Mouse (Mus musculus) CH12.LX (cell line): ENCODE data around the gene Stoml2. TPM values are rescaled to one million over a fixed set of nuclear protein-coding genes. Genes with fewer than 3 reads are reported as not detected.

Source experiments
- DNase-seq: peaks from one replicate; pipeline ENCODE4 v3.0.0-alpha.2; 2013; ENCODE audit errors: extremely low read depth
- H3K27ac ChIP-seq: 2 replicates; pipeline ENCODE4 v1.5.1; 2012; ENCODE audit warnings: low read depth, mild to moderate bottlenecking, control low read depth, moderate library complexity; ENCODE audit not compliant: insufficient read depth
- H3K27me3 ChIP-seq: replicated peaks from 2 replicates; pipeline ENCODE3; 2012; ENCODE audit warnings: inconsistent platforms
- H3K36me3 ChIP-seq, 2 experiments: replicated peaks in 1 of 2; 2 replicates each; pipeline versions ENCODE3 to v1.6.1; 2012; ENCODE audit warnings: inconsistent platforms in 1 of 2, low read length in 1 of 2, mild to moderate bottlenecking in 1 of 2, mixed read lengths in 1 of 2, moderate library complexity in 1 of 2; ENCODE audit not compliant: control insufficient read depth in 1 of 2, insufficient read depth in 1 of 2
- H3K4me1 ChIP-seq, 2 experiments: 2 replicates each; pipeline ENCODE4 v1.6.1; 2012; ENCODE audit warnings: inconsistent platforms in 1 of 2, moderate library complexity in 1 of 2; ENCODE audit not compliant: insufficient read depth in 2 of 2, control insufficient read depth in 1 of 2
- H3K4me2 ChIP-seq: 2 replicates; pipeline ENCODE4 v1.6.1; 2012; ENCODE audit warnings: low read depth, mild to moderate bottlenecking, control low read depth; ENCODE audit not compliant: poor library complexity, insufficient read depth, severe bottlenecking
- H3K4me3 ChIP-seq, 3 experiments: fragments of 150-350 bp in 1 of 3; sonication (generic) in 1 of 3; replicated peaks in 1 of 3; 2 replicates each; pipeline versions ENCODE3 to v1.5.1; 2011 to 2012; ENCODE audit warnings: low read depth in 2 of 3, low read length in 2 of 3, mild to moderate bottlenecking in 2 of 3, moderate library complexity in 2 of 3, control low read depth in 1 of 3, improper control_type of control experiment in 1 of 3, inconsistent platforms in 1 of 3, mixed read lengths in 1 of 3; ENCODE audit not compliant: poor library complexity in 1 of 3
- H3K79me2 ChIP-seq: replicated peaks from 2 replicates; pipeline ENCODE4 v1.6.1; 2012; ENCODE audit warnings: mild to moderate bottlenecking, moderate library complexity; ENCODE audit not compliant: control insufficient read depth, poor library complexity, insufficient read depth, severe bottlenecking; ENCODE audit errors: extremely low read depth
- H3K9ac ChIP-seq: 2 replicates; pipeline ENCODE4 v1.6.1; 2012; ENCODE audit warnings: low read depth, mild to moderate bottlenecking, control low read depth, moderate library complexity; ENCODE audit not compliant: insufficient read depth
- H3K9me3 ChIP-seq: replicated peaks from 2 replicates; pipeline ENCODE3; 2012; ENCODE audit warnings: low read length, inconsistent platforms, mixed read lengths
- BHLHE40 ChIP-seq: IDR thresholded peaks from 2 replicates; pipeline ENCODE4 v1.6.1; 2011; ENCODE audit warnings: mild to moderate bottlenecking, low read depth, low read length, improper control_type of control experiment
- CHD1 ChIP-seq: IDR thresholded peaks from 2 replicates; pipeline ENCODE4 v1.6.1; 2012; ENCODE audit warnings: low read depth, low read length, improper control_type of control experiment, inconsistent platforms
- CHD2 ChIP-seq: IDR thresholded peaks from 2 replicates; pipeline ENCODE4 v1.6.1; 2011; ENCODE audit warnings: low read length, improper control_type of control experiment
- E2F4 ChIP-seq: IDR thresholded peaks from 2 replicates; pipeline ENCODE4 v1.6.1; 2011; ENCODE audit warnings: low read depth, low read length, improper control_type of control experiment; ENCODE audit not compliant: insufficient replicate concordance
- ETS1 ChIP-seq: conservative IDR thresholded peaks from 2 replicates; pipeline ENCODE4 v1.6.1; 2012; ENCODE audit warnings: low read depth, mild to moderate bottlenecking, inconsistent platforms, low read length, improper control_type of control experiment, moderate library complexity
- HCFC1 ChIP-seq: IDR thresholded peaks from 2 replicates; pipeline ENCODE4 v1.6.1; 2012; ENCODE audit warnings: low read depth, mild to moderate bottlenecking, inconsistent platforms, low read length, improper control_type of control experiment
- IRF4 ChIP-seq: IDR thresholded peaks from 2 replicates; pipeline ENCODE4 v1.6.1; 2014; ENCODE audit warnings: low read depth, mild to moderate bottlenecking, inconsistent platforms, low read length, improper control_type of control experiment
- JUN ChIP-seq: IDR thresholded peaks from 2 replicates; pipeline ENCODE4 v1.6.1; 2011; ENCODE audit warnings: low read depth, mild to moderate bottlenecking, low read length, improper control_type of control experiment, moderate library complexity; ENCODE audit not compliant: insufficient read depth
- JUND ChIP-seq: conservative IDR thresholded peaks from 2 replicates; pipeline ENCODE4 v1.6.1; 2011; ENCODE audit warnings: low read depth, low read length, improper control_type of control experiment
- KAT2A ChIP-seq: IDR thresholded peaks from 2 replicates; pipeline ENCODE4 v1.6.1; 2012; ENCODE audit warnings: low read length, improper control_type of control experiment, inconsistent platforms; ENCODE audit not compliant: insufficient replicate concordance
- MAX ChIP-seq: IDR thresholded peaks from 2 replicates; pipeline ENCODE4 v1.6.1; 2011; ENCODE audit warnings: low read length, improper control_type of control experiment
- MYC ChIP-seq: IDR thresholded peaks from 2 replicates; pipeline ENCODE4 v1.6.1; 2011; ENCODE audit warnings: low read depth, mild to moderate bottlenecking, improper control_type of control experiment, low read length
- NELFE ChIP-seq: IDR thresholded peaks from 2 replicates; pipeline ENCODE4 v1.6.1; 2011; ENCODE audit warnings: low read depth, low read length, improper control_type of control experiment
- PAX5 ChIP-seq: IDR thresholded peaks from 2 replicates; pipeline ENCODE4 v1.6.1; 2012; ENCODE audit warnings: low read length, inconsistent platforms, mixed read lengths
- POLR2A ChIP-seq: IDR thresholded peaks from 2 replicates; pipeline ENCODE4 v1.6.1; 2011; ENCODE audit warnings: low read depth, mild to moderate bottlenecking, improper control_type of control experiment, low read length
- RAD21 ChIP-seq: IDR thresholded peaks from 2 replicates; pipeline ENCODE4 v1.6.1; 2011; ENCODE audit warnings: low read depth, mild to moderate bottlenecking, low read length, improper control_type of control experiment, moderate library complexity
- RCOR1 ChIP-seq: conservative IDR thresholded peaks from 2 replicates; pipeline ENCODE4 v1.6.1; 2012; ENCODE audit warnings: low read depth, mild to moderate bottlenecking, inconsistent platforms, low read length, improper control_type of control experiment
- SIN3A ChIP-seq: IDR thresholded peaks from 2 replicates; pipeline ENCODE4 v1.6.1; 2012; ENCODE audit warnings: low read length, improper control_type of control experiment, inconsistent platforms
- TBP ChIP-seq: conservative IDR thresholded peaks from 2 replicates; pipeline ENCODE4 v1.6.1; 2011; ENCODE audit warnings: low read depth, low read length, improper control_type of control experiment
- TCF12 ChIP-seq: IDR thresholded peaks from 2 replicates; pipeline ENCODE4 v1.6.1; 2014; ENCODE audit warnings: low read depth, mild to moderate bottlenecking, inconsistent platforms, low read length, improper control_type of control experiment
- USF1 ChIP-seq: IDR thresholded peaks from 2 replicates; pipeline ENCODE4 v1.6.1; 2014; ENCODE audit warnings: low read depth, mild to moderate bottlenecking, inconsistent platforms, low read length, improper control_type of control experiment
- USF2 ChIP-seq: conservative IDR thresholded peaks from 2 replicates; pipeline ENCODE4 v1.6.1; 2011; ENCODE audit warnings: low read depth, low read length, improper control_type of control experiment
- ZC3H11A ChIP-seq: IDR thresholded peaks from 2 replicates; pipeline ENCODE4 v1.6.1; 2012; ENCODE audit warnings: low read depth, mild to moderate bottlenecking, inconsistent platforms, low read length, improper control_type of control experiment
- ZKSCAN1 ChIP-seq: IDR thresholded peaks from 2 replicates; pipeline ENCODE4 v1.6.1; 2012; ENCODE audit warnings: low read depth, inconsistent platforms, low read length, improper control_type of control experiment, borderline replicate concordance
- ZMIZ1 ChIP-seq: IDR thresholded peaks from 2 replicates; pipeline ENCODE4 v1.6.1; 2012; ENCODE audit warnings: low read depth, mild to moderate bottlenecking, inconsistent platforms, low read length, improper control_type of control experiment
- ZNF384 ChIP-seq: IDR thresholded peaks from 2 replicates; pipeline ENCODE4 v1.6.1; 2012; ENCODE audit warnings: low read depth, low read length, improper control_type of control experiment, inconsistent platforms
- dilution Hi-C: fragments of 300-500 bp; cut with MboI; formaldehyde crosslinking; loops from 2 replicates; pipeline ENCODE4 v1.14.3; 2020; ENCODE audit warnings: low sequenced_read_pairs; ENCODE audit not compliant: extremely low pct_unique_long_range_greater_than_20kb, extremely low pct_ligation_motif_present
- in situ Hi-C: fragments of 300-500 bp; cut with MboI; formaldehyde crosslinking; loops from 3 replicates; pipeline ENCODE4 v1.14.3; 2019; ENCODE audit warnings: low sequenced_read_pairs, low pct_ligation_motif_present, low pct_unique_long_range_greater_than_20kb, mixed read lengths
- polyA plus RNA-seq: library from polyadenylated mRNA; unstranded; fragments of >175 nt; gene quantifications from 2 replicates; pipeline ENCODE4 v1.2.1, GENCODE M21; 2012; ENCODE audit warnings: low read depth; ENCODE audit not compliant: insufficient read length
- total RNA-seq, 2 experiments: library from RNA; depleted of rRNA; stranded (reverse); fragments of 300-350 nt in 1 of 2; fragments of >200 nt in 1 of 2; gene quantifications; 2 replicates each; pipeline ENCODE4 v1.2.3; 2012 to 2014

Stoml2 gene
- total and polyA plus RNA-seq, 3 experiments, result 293 to 330 (median 296) TPM

GRCm38 (mm10) chr4:43043644-43044357, 12.3 kb upstream of the Stoml2 start (continued):
- TF ChIP-seq E2F4, result no peak
- TF ChIP-seq MAX, result no peak
- TF ChIP-seq ZKSCAN1, result no peak
- no peak for TF ChIP-seq JUND
- 0 out of 2 replicates have a peak, but pooled peaks have one; percentile 24 for TF ChIP-seq TBP

GRCm38 (mm10) chr4:43040881-43041547, 9.5 kb upstream of the Stoml2 start:
- Histone ChIP-seq H3K4me1 (peaks cover 22 to 81% of the 10 kb centered on the region in 2 experiments), H3K4me2 (peak overlapping the region; percentile 45), H3K27me3 (no peaks in the 10 kb centered on the region), H3K4me3 (no peak overlapping the region), H3K27ac (peak overlapping the region; percentile 13), H3K9ac (no peak overlapping the region; the same call in 1 of the 2 replicates), H3K79me2 (no peaks in the 10 kb centered on the region), H3K36me3 (peaks cover 0 to 11% of the 10 kb centered on the region in 2 experiments), H3K9me3 (no peaks in the 10 kb centered on the region)
- in situ Hi-C loops, result no loop called here
- DNase-seq, result no peak
- TF ChIP-seq USF1 (no peak), ZNF384 (no peak)
- dilution Hi-C loops, result no loop called here

- Histone ChIP-seq H3K79me2 (no peaks in the 10 kb centered on the region), H3K4me1 (peaks cover 22 to 79% of the 10 kb centered on the region in 2 experiments), H3K27me3 (no peaks in the 10 kb centered on the region), H3K4me2 (peak overlapping the region; percentile 66), H3K9ac (peak overlapping the region; percentile 69), H3K9me3 (no peaks in the 10 kb centered on the region), H3K36me3 (peaks cover 0 to 18% of the 10 kb centered on the region in 2 experiments), H3K4me3 (peak overlapping the region; percentile 49 to 84 (median 58)), H3K27ac (no peak overlapping the region)
- dilution Hi-C loops (no loop called here), in situ Hi-C loops (no loop called here)
- peak; percentile 99 for DNase-seq
- TF ChIP-seq E2F4 (no peak), ZNF384 (no peak), RCOR1 (no peak), ZC3H11A (no peak), USF2 (no peak), JUN (no peak), IRF4 (peak; percentile 43; the same call in 1 of the 2 replicates), SIN3A (peak; percentile 97), MAX (peak; percentile 42; the same call in 1 of the 2 replicates), CHD1 (no peak), TBP (peak; percentile 74), CHD2 (0 out of 2 replicates have a peak, but pooled peaks have one; percentile 14), NELFE (0 out of 2 replicates have a peak, but pooled peaks have one; percentile 34), HCFC1 (no peak; the same call in 1 of the 2 replicates), ZMIZ1 (0 out of 2 replicates have a peak, but pooled peaks have one; percentile 50), RAD21 (no peak), BHLHE40 (peak; percentile 63), TCF12 (peak; percentile 60; the same call in 1 of the 2 replicates), ZKSCAN1 (no peak), PAX5 (no peak), KAT2A (no peak), MYC (0 out of 2 replicates have a peak, but pooled peaks have one; percentile 20), ETS1 (peak; percentile 98), POLR2A (peak; percentile 65; the same call in 1 of the 2 replicates), USF1 (0 out of 2 replicates have a peak, but pooled peaks have one; percentile 7)
Observed at GRCm38 (mm10) chr4:43040114-43040572, 8.6 kb upstream of the Stoml2 start.
